Mouse (Mus musculus) intestine, postnatal 0 days (tissue): ENCODE results near the gene Nme7. TPM values are rescaled to one million over a fixed set of nuclear protein-coding genes. Genes with fewer than 3 reads are reported as not detected.

Experiments used
- ATAC-seq: fragments of 200-750 bp; cut with Nextera tagmentation; 2 replicates; pipeline ENCODE4 v1.8.0; 2017; ENCODE audit warnings: mild to moderate bottlenecking, moderate TSS enrichment, moderate library complexity
- H3K27ac ChIP-seq: fragments of 300-500 bp; sonication (generic); 2 replicates; pipeline ENCODE4 v1.5.1; 2014; ENCODE audit warnings: mild to moderate bottlenecking, low read depth, low read length, moderate library complexity
- H3K27me3 ChIP-seq: fragments of 300-500 bp; sonication (generic); replicated peaks from 2 replicates; pipeline ENCODE4 v1.6.1; 2014; ENCODE audit warnings: low read length, mixed read lengths; ENCODE audit not compliant: control insufficient read depth, insufficient read depth
- H3K36me3 ChIP-seq: fragments of 300-500 bp; sonication (generic); 2 replicates; pipeline ENCODE4 v1.6.1; 2014; ENCODE audit warnings: mild to moderate bottlenecking, moderate library complexity; ENCODE audit not compliant: control insufficient read depth, insufficient read depth
- H3K4me1 ChIP-seq: fragments of 300-500 bp; sonication (generic); replicated peaks from 2 replicates; pipeline ENCODE4 v1.6.1; 2014; ENCODE audit warnings: antibody characterized with exemption, low read length, mixed read lengths; ENCODE audit not compliant: control insufficient read depth, insufficient read depth
- H3K4me2 ChIP-seq: fragments of 300-500 bp; sonication (generic); replicated peaks from 2 replicates; pipeline ENCODE4 v1.6.1; 2014; ENCODE audit warnings: low read depth, mild to moderate bottlenecking, moderate library complexity
- H3K4me3 ChIP-seq: fragments of 300-500 bp; sonication (generic); 2 replicates; pipeline ENCODE4 v1.5.1; 2014; ENCODE audit warnings: low read depth, low read length
- H3K9ac ChIP-seq: fragments of 300-500 bp; sonication (generic); 2 replicates; pipeline ENCODE4 v1.6.1; 2014; ENCODE audit warnings: mild to moderate bottlenecking, low read depth, low read length
- H3K9me3 ChIP-seq: fragments of 300-500 bp; sonication (generic); 2 replicates; pipeline ENCODE4 v1.6.1; 2016; ENCODE audit warnings: mixed run types; ENCODE audit not compliant: control insufficient read depth
- CTCF ChIP-seq: sonication (generic); IDR thresholded peaks from 2 replicates; pipeline ENCODE4 v1.5.1; 2016; ENCODE audit warnings: low read depth, mild to moderate bottlenecking, control low read depth, antibody characterized with exemption, moderate library complexity
- WGBS: fragments of 180-500 bp; shearing (Covaris S2); extraction: QIAGEN DNeasy Blood & Tissue Kit; methylation state at CpG from one replicate; pipeline ENCODE4 v1.1.7; 2014; 5-methylcytosine and 5-hydroxymethylcytosine counted together
- polyA plus RNA-seq: library from polyadenylated mRNA; unstranded; fragments of >200 nt; fragmentation: Nextera tagmentation; extraction: Ambion mirVana; gene quantifications from 2 replicates; pipeline ENCODE4 v1.2.1, GENCODE M21; 2015

Gene Nme7
- polyA plus RNA-seq, 1 experiment from 2014 or later = 18.0 TPM

DNA sequence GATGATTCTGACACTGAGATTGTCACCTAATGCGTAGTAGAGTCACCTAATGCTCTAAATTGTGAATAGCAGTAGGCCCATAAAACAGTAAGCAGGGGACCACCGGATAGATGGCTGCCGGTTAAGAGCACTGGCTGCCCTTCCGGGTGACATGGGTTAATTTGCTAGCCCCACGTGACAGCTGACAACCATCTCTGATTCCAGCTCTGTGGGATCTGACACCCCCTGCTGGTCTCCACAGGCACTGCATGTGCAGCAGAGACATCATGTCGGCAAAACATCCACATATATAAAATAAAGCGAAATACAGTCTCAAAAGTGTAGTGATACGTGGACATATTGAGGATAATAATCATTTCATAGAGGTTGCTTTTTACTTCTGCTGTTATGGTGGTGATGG is 11.3 kb downstream of the Nme7 start:
- TF ChIP-seq CTCF = peak; percentile 78
- H3K4me1 ChIP-seq = no peaks in the 10 kb centered on the region
- WGBS = 78% methylated on average over 8 of the region's 8 CpGs
- no peak overlapping the region for H3K4me3 ChIP-seq
- H3K9me3 ChIP-seq = no peaks in the 10 kb centered on the region
- no peaks in the 10 kb centered on the region for H3K27me3 ChIP-seq
- no peak overlapping the region for H3K27ac ChIP-seq
- ATAC-seq = no peak
- no peak overlapping the region for H3K4me2 ChIP-seq
- H3K9ac ChIP-seq = no peak overlapping the region
- peaks cover 7% of the 10 kb centered on the region; the same call in 1 of the 2 replicates for H3K36me3 ChIP-seq

DNA sequence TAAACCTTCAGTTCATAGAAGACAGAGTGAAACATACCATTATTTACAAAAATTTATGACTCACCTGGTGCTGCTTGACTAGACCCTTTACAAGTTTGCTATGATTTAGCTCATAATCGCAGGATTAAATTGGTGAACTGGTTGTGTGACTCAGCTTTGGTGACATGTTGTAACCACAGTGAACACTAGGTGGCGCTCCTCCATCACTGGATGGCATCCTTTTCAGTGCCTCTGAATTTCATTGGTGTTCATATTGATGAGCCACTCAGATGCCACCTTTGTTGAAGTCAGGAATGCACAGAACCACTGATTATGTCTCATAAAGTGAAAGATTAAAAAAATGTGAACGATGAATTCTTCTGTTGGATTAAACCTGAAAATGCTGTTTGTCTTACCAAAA is 12.8 kb downstream of the Nme7 start:
- Histone ChIP-seq H3K27me3 (no peaks in the 10 kb centered on the region), H3K9me3 (no peaks in the 10 kb centered on the region), H3K4me3 (no peak overlapping the region), H3K9ac (no peak overlapping the region), H3K4me2 (no peak overlapping the region), H3K4me1 (no peaks in the 10 kb centered on the region; the same call in 1 of the 2 replicates), H3K36me3 (0 out of 2 replicates have a peak, but pooled peaks cover 5% of the 10 kb centered on the region), H3K27ac (no peak overlapping the region)
- ATAC-seq = no peak
- TF ChIP-seq CTCF = peak; percentile 99
- 21% methylated on average over 3 of the region's 3 CpGs for WGBS

DNA sequence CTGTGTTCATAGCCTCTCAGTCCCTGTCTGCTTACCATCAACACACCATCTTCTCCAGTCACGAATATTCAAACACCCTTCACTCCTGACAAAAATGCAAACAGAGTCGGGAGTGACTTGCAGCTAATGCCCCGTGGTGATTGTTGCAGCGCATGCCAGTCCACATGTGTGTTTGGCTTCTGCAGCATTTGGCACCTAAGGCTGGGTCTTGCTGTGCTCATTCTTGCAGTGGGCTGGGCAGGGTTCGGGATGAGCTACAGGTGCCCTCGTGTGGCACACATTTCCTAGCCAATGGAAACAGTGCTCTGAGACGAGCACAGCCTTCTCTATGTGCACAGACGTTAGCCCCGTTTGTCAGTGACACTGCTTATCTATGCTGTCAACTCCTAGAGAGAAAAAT is 13.3 kb downstream of the Nme7 start:
- Histone ChIP-seq H3K36me3 (0 out of 2 replicates have a peak, but pooled peaks cover 5% of the 10 kb centered on the region), H3K27me3 (no peaks in the 10 kb centered on the region), H3K4me3 (no peak overlapping the region), H3K9me3 (no peaks in the 10 kb centered on the region), H3K9ac (no peak overlapping the region), H3K4me2 (no peak overlapping the region), H3K4me1 (no peaks in the 10 kb centered on the region; the same call in 1 of the 2 replicates), H3K27ac (no peak overlapping the region)
- 66% methylated on average over 9 of the region's 9 CpGs for WGBS
- ATAC-seq = no peak
- no peak for TF ChIP-seq CTCF

DNA sequence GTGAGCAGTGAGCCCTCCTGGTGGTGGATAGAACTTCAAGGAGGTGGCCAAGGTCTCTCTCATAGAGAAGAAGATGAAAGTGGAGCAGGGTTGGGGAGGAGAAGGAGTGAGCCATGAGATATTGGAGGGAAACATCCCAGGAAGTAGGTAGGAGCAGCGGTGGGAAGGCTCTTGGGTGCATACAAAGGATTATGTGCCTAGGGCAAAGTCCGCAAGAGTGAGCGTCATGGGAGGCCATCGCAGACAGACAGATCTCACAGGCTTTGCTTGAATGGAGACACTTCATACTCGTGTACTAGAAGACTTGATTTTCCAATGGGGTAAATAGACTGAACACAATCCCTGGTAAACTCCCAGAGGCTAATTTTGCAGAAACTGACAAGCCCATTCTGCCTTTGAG is 14.6 kb downstream of the Nme7 start:
- peak overlapping the region; percentile 6; the same call in 1 of the 2 replicates for H3K4me2 ChIP-seq
- no peak overlapping the region for H3K27ac ChIP-seq
- 47% methylated on average over 5 of the region's 5 CpGs for WGBS
- 0 out of 2 replicates have a peak, but pooled peaks cover 5% of the 10 kb centered on the region for H3K36me3 ChIP-seq
- no peak overlapping the region for H3K9ac ChIP-seq
- H3K4me3 ChIP-seq = no peak overlapping the region
- ATAC-seq = peak; percentile 58
- TF ChIP-seq CTCF = no peak
- H3K9me3 ChIP-seq = no peaks in the 10 kb centered on the region
- H3K27me3 ChIP-seq = no peaks in the 10 kb centered on the region
- H3K4me1 ChIP-seq = no peaks in the 10 kb centered on the region; the same call in 1 of the 2 replicates

DNA sequence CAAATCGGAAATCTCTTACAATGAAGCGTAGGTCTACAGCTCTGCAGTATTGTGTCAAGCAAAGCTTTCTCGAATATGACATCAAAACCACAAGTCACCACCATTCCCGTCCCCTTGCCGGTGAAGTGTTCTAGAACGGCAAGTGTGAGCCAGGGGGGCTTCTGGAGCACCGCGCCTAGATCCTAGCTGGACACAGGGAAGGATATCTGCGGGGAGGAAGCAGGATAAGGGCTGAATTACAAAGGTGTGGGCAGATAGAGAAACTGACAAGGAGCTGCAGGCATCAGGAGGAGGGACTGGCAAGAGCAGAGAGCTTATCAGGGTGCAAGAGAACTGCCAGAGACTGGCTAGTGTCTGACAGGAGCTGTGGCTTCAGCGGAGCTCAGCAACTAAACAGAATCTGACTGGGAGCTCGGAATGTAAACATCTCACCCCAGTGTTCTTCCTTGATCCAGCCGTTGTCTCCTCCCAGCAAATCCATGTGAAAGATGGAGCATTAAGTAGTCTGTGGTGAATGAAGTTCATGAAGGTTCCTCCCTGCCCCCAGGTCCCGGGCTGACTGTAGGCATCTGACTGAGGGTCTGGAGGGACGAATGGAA is 15.7 kb downstream of the Nme7 start:
- no peaks in the 10 kb centered on the region for H3K27me3 ChIP-seq
- no peaks in the 10 kb centered on the region for H3K36me3 ChIP-seq
- no peak overlapping the region for H3K4me3 ChIP-seq
- WGBS = 56% methylated on average over 14 of the region's 14 CpGs
- 0 out of 2 replicates have a peak overlapping the region, but pooled peaks have one; percentile 6 for H3K4me2 ChIP-seq
- no peaks in the 10 kb centered on the region; the same call in 1 of the 2 replicates for H3K4me1 ChIP-seq
- H3K9me3 ChIP-seq = no peaks in the 10 kb centered on the region
- no peak overlapping the region for H3K27ac ChIP-seq
- ATAC-seq = no peak
- TF ChIP-seq CTCF = no peak
- no peak overlapping the region for H3K9ac ChIP-seq

DNA sequence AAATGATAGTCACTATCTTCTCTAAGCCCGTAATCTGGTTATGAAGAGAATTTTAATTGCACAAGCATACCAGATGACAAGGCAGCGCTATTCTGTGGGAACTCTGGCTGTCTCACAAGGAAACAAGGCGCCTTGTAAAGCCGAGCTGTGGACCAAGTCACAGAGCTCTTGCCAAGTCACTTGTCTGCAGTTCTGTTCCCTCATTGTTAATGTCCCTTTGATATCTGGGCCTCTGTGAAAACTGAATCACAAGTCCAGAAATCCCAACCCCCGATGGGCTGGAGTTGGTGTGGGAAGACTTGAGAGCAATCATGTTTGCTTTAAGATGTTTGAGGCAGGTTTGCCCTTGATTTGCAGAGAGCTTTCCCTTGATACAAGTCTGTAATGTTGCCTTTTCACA is 16.8 kb downstream of the Nme7 start:
- no peak overlapping the region for H3K9ac ChIP-seq
- no peaks in the 10 kb centered on the region for H3K36me3 ChIP-seq
- H3K4me2 ChIP-seq = no peak overlapping the region
- H3K27ac ChIP-seq = peak overlapping the region; percentile 10; the same call in 1 of the 2 replicates
- WGBS = 51% methylated on average over 5 of the region's 5 CpGs
- no peaks in the 10 kb centered on the region; the same call in 1 of the 2 replicates for H3K4me1 ChIP-seq
- H3K9me3 ChIP-seq = no peaks in the 10 kb centered on the region
- no peaks in the 10 kb centered on the region for H3K27me3 ChIP-seq
- no peak for TF ChIP-seq CTCF
- H3K4me3 ChIP-seq = no peak overlapping the region
- ATAC-seq = no peak
